In genomic region chr14:54228501-54228900, GRCm38 (mm10) we compare ENCODE assay signal across 1 mouse cellular context.
TF ChIP-seq lines count a peak whose summit lies in the region.

No protein-coding gene starts in this region.

TF ChIP-seq in MEL, 35 proteins besides CTCF, POLR2A, EP300 and RAD21 (continued from another document):
- TF ChIP-seq USF2 (IDR thresholded peaks at IDR 0.05; ENCODE audit: borderline replicate concordance in 1 of 2, insufficient read depth in 1 of 2, low read depth in 1 of 2, low read length in 2 of 2) (no peak), ZC3H11A (IDR thresholded peaks at IDR 0.05; ENCODE audit: low read depth, low read length) (no peak), BHLHE40 (IDR thresholded peaks at IDR 0.05; ENCODE audit: borderline replicate concordance, low read depth, low read length) (no peak)
